Mouse (Mus musculus) right cerebral cortex, postnatal 4 days (tissue): ENCODE data around the gene Ccdc181.

ENCODE experiments used
- DNase-seq: peaks from one replicate; pipeline ENCODE4 v3.0.0-alpha.2; 2022

The Ccdc181 gene

DNA sequence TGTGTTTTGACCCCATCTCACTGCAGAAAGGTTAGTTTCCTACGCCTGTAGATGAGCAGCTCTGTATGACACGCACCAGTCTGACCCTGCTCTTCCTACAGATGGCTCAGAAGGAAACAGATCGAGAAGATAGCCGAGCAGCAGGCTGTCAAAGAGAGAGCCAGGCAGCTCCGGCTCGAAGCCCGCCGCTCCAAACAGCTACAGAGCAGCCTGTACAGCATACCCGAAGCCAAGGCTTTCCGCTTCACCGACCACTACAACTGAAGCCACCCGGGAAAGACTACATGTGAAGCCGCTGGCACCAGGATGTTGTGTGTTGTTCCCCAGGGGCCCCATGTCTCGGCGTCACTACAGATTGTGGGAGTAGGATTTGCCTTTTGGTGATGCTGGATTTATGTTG is 12.0 kb downstream of the Ccdc181 start:
- DNase-seq = no peak

- DNase-seq = no peak
These were observed 16.7 kb downstream of the Ccdc181 start for GRCm38 (mm10) chr1:164292040-164292439.

- DNase-seq = no peak
These were observed 18.7 kb downstream of the Ccdc181 start for GRCm38 (mm10) chr1:164294071-164294470.

GRCm38 (mm10) chr1:164296473-164296872 is 21.1 kb downstream of the Ccdc181 start:
- no peak for DNase-seq

- no peak for DNase-seq
These were observed 26.6 kb downstream of the Ccdc181 start for GRCm38 (mm10) chr1:164301949-164302348.

GRCm38 (mm10) chr1:164303821-164304220 is 28.4 kb downstream of the Ccdc181 start, which contains the start of gene Nme7:
Gene Nme7, plus strand, starts transcription at chr1:164304121.
- no peak for DNase-seq

DNA sequence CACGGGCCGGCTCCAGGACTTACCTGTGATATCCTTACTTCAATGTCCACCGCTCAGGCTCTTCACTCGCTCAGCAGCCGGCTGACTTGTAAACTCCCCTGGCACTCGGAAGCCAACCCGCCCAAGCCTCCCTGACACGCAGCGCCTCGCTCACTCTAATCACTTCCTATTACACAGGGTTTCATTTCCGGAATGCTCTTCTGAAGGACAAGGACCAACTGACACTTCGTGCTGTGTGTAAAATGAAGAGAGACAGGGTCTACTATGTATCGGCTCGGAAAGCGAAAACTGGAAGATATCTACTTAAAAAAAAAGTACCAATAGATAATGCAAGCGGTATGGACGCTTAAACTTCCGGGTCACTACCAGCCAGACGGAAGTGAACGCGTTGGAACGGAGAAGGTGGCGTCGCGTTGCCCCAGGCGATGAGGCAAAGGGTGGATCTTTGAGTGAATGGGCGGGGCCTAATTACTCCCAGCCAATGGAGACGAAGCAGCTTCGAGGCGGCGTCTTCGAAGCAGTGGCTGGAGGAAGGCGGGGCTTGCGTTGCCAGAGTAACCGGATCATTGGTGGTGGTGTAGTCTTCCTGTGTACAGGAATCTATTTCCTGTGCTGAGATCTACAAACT is 31.9 kb downstream of the Ccdc181 start, which contains the start of gene Blzf1:
Blzf1 (minus strand) TSS at position 366 of the 628 bp plus-strand sequence.
- DNase-seq = peak; percentile 97

- no peak for DNase-seq
These were observed 32.5 kb downstream of the Ccdc181 start for GRCm38 (mm10) chr1:164307922-164308321.

- DNase-seq = no peak
These were observed 38.7 kb downstream of the Ccdc181 start for GRCm38 (mm10) chr1:164314085-164314484.

GRCm38 (mm10) chr1:164315266-164315665 is 39.9 kb downstream of the Ccdc181 start:
- DNase-seq = peak; percentile 60

GRCm38 (mm10) chr1:164316697-164317096 is 41.3 kb downstream of the Ccdc181 start:
- DNase-seq = peak; percentile 93

GRCm38 (mm10) chr1:164317261-164317660 is 41.9 kb downstream of the Ccdc181 start:
- no peak for DNase-seq

DNA sequence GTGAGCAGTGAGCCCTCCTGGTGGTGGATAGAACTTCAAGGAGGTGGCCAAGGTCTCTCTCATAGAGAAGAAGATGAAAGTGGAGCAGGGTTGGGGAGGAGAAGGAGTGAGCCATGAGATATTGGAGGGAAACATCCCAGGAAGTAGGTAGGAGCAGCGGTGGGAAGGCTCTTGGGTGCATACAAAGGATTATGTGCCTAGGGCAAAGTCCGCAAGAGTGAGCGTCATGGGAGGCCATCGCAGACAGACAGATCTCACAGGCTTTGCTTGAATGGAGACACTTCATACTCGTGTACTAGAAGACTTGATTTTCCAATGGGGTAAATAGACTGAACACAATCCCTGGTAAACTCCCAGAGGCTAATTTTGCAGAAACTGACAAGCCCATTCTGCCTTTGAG is 43.1 kb downstream of the Ccdc181 start:
- DNase-seq = no peak

- DNase-seq = no peak
These were observed 44.3 kb downstream of the Ccdc181 start for GRCm38 (mm10) chr1:164319542-164320140.

DNA sequence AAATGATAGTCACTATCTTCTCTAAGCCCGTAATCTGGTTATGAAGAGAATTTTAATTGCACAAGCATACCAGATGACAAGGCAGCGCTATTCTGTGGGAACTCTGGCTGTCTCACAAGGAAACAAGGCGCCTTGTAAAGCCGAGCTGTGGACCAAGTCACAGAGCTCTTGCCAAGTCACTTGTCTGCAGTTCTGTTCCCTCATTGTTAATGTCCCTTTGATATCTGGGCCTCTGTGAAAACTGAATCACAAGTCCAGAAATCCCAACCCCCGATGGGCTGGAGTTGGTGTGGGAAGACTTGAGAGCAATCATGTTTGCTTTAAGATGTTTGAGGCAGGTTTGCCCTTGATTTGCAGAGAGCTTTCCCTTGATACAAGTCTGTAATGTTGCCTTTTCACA is 45.3 kb downstream of the Ccdc181 start:
- DNase-seq = peak; percentile 21

DNA sequence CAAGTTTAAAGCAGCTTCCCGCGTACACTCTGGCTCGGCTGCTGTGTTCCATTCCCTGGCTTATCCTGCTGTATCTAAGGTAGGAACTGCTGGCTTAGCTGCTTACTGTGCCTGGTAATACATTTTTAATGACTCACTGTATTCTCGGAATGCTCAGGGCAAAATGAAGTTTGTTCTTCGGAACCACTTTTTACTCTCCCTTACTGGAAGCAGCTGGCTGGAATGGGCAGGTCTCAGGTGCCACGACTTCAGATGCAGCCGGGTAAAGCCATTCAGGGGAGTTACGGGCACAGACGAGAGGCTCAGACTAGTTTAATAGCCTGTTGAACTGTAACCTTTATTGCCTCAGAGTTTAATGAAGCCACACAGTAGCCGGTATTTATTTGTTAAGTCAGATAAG is 46.0 kb downstream of the Ccdc181 start:
- DNase-seq = no peak

GRCm38 (mm10) chr1:164322987-164323650 is 47.7 kb downstream of the Ccdc181 start:
- no peak for DNase-seq

DNA sequence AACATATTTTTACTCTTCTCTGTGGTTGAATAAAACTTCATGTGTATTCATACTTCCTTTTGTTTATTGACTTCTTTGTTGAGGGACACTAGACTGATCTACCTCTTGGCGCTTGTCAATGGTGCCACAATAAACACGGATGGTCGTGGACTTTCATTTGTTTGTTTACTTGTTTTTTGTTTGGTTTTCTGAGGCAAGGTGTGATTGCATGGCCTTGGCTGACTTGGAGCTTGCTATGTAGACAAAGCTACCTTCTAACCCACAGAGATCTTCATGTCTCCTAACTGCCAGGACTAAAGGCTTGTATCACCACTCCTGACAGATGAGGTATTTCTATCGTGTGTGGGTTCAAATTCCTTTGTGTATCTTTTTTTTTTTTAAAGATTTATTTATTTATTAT is 48.8 kb downstream of the Ccdc181 start:
- no peak for DNase-seq

GRCm38 (mm10) chr1:164324878-164325277 is 49.5 kb downstream of the Ccdc181 start:
- no peak for DNase-seq

- DNase-seq = peak; percentile 23
These were observed 51.3 kb downstream of the Ccdc181 start for GRCm38 (mm10) chr1:164326600-164327155.

GRCm38 (mm10) chr1:164327764-164328163 is 52.4 kb downstream of the Ccdc181 start:
- no peak for DNase-seq

DNA sequence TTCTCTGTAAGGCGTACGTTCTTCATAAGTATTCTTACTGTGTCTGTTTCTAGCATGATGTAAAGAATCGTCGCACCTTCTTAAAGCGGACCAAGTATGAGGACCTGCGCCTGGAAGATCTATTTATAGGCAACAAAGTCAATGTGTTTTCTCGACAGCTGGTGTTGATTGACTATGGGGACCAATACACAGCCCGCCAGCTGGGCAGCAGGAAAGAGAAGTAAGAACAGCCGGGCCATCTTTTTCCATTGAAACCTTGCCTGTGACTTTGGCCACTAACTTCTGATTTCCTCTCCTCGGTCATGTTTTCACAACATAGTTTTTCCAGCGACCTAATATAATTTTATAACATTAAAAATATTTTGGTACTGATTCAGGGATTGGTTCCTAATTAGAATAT is 57.2 kb downstream of the Ccdc181 start:
- DNase-seq = no peak

DNA sequence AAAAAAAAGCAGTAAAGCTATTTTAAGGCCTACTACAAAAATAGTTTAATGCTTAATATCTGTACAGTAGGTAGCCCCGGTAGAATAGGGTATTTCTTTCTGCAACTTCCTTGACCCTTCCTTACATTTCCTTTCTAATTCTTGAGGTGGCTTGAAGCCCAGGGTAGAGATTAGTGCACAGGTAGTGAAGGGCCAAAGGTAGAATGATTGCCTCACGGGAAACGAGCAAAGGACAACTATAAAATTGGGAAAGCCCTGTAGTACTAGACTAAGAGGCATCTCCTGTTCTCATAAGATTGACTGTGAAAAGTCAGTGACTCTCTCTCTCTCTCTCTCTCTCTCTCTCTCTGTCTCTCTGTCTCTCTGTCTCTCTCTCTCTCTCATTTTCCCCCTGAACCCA is 60.0 kb downstream of the Ccdc181 start:
- no peak for DNase-seq

DNA sequence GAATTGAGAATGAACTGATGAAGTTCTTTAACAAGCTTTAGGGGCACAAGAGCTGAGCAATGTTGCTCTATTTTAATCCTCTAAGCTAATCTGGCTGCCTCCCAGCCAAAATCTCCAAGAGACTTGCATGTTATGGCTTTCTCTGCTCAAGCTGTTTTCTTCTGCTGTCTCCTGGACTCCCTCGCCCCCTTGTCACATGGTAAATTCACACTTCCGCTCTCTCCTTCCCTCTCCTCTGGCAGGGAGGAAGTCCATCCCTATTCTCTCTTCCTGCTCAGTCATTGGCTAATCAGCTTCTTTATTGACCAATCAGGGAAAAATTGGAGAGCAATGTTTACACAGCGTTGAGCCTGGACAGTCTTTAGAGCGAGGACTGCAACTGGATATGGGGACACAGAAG is 60.5 kb downstream of the Ccdc181 start:
- DNase-seq = peak; percentile 41
